Mouse (Mus musculus) gonadal fat pad, adult 2 months (tissue): ENCODE data around the gene Ptov1. TPM values are rescaled to one million over a fixed set of nuclear protein-coding genes. Genes with fewer than 3 reads are reported as not detected.

Experiments used
- DNase-seq: peaks from one replicate; pipeline ENCODE4 v3.0.0-alpha.2; 2012; ENCODE audit warnings: low read depth
- polyA plus RNA-seq: library from polyadenylated mRNA; depleted of rRNA; stranded (reverse); fragments of >200 nt; gene quantifications from 2 replicates; pipeline ENCODE4 v1.2.3, GENCODE M21; 2012

Ptov1 gene
- polyA plus RNA-seq, 1 experiment, result 243 TPM

GRCm38 (mm10) chr7:44840426-44840825, 29.2 kb downstream of the Ptov1 start:
- DNase-seq, result no peak

GRCm38 (mm10) chr7:44839491-44840191, 29.9 kb downstream of the Ptov1 start:
- no peak for DNase-seq

GRCm38 (mm10) chr7:44839171-44839490, 30.5 kb downstream of the Ptov1 start:
- DNase-seq, result no peak

- DNase-seq, result no peak
These were observed 31.5 kb downstream of the Ptov1 start for GRCm38 (mm10) chr7:44838073-44838472.

GRCm38 (mm10) chr7:44836423-44837053, 33.0 kb downstream of the Ptov1 start:
- DNase-seq, result no peak

- no peak for DNase-seq
These were observed 33.6 kb downstream of the Ptov1 start for GRCm38 (mm10) chr7:44836016-44836404.

GRCm38 (mm10) chr7:44835373-44836015, 34.1 kb downstream of the Ptov1 start:
- DNase-seq, result no peak

GRCm38 (mm10) chr7:44832763-44833162, 36.8 kb downstream of the Ptov1 start:
- no peak for DNase-seq

- DNase-seq, result no peak
These were observed 40.9 kb downstream of the Ptov1 start for GRCm38 (mm10) chr7:44828706-44829105.

GRCm38 (mm10) chr7:44826771-44827170, 42.8 kb downstream of the Ptov1 start:
- no peak for DNase-seq

- DNase-seq, result no peak
These were observed 44.7 kb downstream of the Ptov1 start for GRCm38 (mm10) chr7:44824872-44825271.

GRCm38 (mm10) chr7:44823409-44823808, 46.2 kb downstream of the Ptov1 start:
- no peak for DNase-seq

- DNase-seq, result no peak
These were observed 47.7 kb downstream of the Ptov1 start for GRCm38 (mm10) chr7:44821666-44822448.

- no peak for DNase-seq
These were observed 49.1 kb downstream of the Ptov1 start for GRCm38 (mm10) chr7:44820525-44820924.

- no peak for DNase-seq
These were observed 49.7 kb downstream of the Ptov1 start for GRCm38 (mm10) chr7:44819863-44820262.

GRCm38 (mm10) chr7:44819391-44819790, 50.2 kb downstream of the Ptov1 start:
- DNase-seq, result no peak

GRCm38 (mm10) chr7:44818751-44819235, 50.8 kb downstream of the Ptov1 start:
- no peak for DNase-seq

- DNase-seq, result no peak
These were observed 51.4 kb downstream of the Ptov1 start for GRCm38 (mm10) chr7:44818164-44818563.

- no peak for DNase-seq
These were observed 52.1 kb downstream of the Ptov1 start for GRCm38 (mm10) chr7:44817441-44817840.

- no peak for DNase-seq
These were observed 53.0 kb downstream of the Ptov1 start, which contains the start of gene Atf5 for GRCm38 (mm10) chr7:44816470-44817021. Gene Atf5 (minus strand): TSS chr7:44816658.

GRCm38 (mm10) chr7:44815721-44816469, 53.7 kb downstream of the Ptov1 start, which contains the start of the genes Nup62 and Il4i1:
Gene Nup62 (plus strand): TSS chr7:44816088.
Gene Il4i1 (plus strand): TSS chr7:44816387.
- peak; percentile 84 for DNase-seq
